Mouse (Mus musculus): ENCODE measurements around the gene Kalrn. TPM values are rescaled to one million over a fixed set of nuclear protein-coding genes. Genes with fewer than 3 reads are reported as not detected.
A peak's percentile ranks its signal among the peaks of the same experiment; 100 is the strongest.

Gene Kalrn
- polyA plus RNA-seq, 1 experiment from 2014 or later, result 14.0 TPM

DNA sequence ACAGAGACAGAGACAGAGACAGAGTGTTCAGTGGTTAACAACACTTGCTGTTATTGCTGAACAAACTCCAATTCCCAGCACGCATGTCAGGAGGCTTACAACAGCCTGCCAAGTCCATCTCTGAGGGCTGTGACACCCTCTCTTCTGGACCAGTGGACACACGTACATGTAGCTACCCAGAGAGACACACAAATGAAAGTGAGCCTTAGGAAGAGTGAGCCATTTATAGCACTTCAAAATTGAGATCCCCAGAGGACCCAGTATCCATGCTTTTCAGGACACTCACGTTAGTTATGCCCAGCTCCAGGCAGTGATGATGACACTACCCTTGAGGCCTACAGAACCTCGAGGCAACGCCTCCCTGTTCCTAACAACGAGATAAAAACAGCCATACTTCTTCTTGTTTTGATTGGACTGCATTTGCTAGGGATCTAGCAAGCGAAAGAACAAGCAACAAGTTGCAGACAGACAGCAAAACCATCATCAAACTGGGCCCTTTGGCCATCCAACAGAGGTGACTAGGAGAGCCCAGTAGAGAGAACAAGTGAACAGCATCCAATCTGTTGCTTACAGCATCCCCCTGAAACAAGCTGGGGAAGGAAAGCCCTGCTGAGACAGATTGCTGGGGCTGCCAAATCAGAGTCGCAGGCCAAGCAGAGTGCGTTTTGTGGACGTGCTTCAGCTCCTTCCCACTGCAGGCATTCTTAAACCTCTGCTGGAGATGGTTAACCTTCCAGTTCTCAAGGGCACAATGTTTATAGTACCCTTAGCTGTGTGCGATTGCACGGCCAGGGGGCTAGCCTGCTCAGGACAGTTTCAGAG lies 634.8 kb downstream of the Kalrn start:
- Histone ChIP-seq H3K9ac (no peak overlapping the region), H3K4me2 (replicated peaks) (no peak overlapping the region), H3K4me1 (peaks cover 85% of the 10 kb centered on the region), H3K27ac (no peak overlapping the region), H3K9me3 (no peaks in the 10 kb centered on the region), H3K36me3 (peaks cover 14% of the 10 kb centered on the region), H3K4me3 (no peak overlapping the region), H3K27me3 (no peaks in the 10 kb centered on the region)
- WGBS, result 63% methylated on average over 12 of the region's 12 CpGs
- ATAC-seq (ENCODE audit: low FRiP score, low read depth), result no peak

DNA sequence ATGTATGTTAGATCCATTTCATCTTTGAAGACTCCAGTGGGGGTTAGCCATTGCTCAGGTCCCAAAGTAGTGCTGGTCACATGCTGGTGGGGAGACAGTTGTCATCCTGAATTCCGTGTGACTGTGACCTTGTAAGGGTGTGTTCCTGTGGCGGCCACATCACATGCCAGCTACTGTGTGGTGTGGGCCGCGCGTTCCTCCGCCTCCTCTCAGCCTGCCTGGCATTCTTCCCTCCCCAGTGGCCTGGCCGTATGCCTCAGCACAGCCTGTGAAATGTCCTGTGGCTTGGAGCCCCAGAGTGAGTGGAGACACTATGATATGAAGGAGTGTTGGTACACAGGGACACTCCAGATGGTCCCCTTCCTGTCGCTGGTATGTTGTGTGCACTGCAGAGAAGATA lies 635.8 kb downstream of the Kalrn start:
- Histone ChIP-seq H3K27ac (no peak overlapping the region), H3K9me3 (no peaks in the 10 kb centered on the region), H3K27me3 (no peaks in the 10 kb centered on the region), H3K4me2 (replicated peaks) (no peak overlapping the region), H3K4me3 (no peak overlapping the region), H3K9ac (no peak overlapping the region), H3K36me3 (peaks cover 11% of the 10 kb centered on the region), H3K4me1 (peaks cover 86% of the 10 kb centered on the region)
- no peak for ATAC-seq (ENCODE audit: low FRiP score, low read depth)
- WGBS, result 85% methylated on average over 8 of the region's 8 CpGs

DNA sequence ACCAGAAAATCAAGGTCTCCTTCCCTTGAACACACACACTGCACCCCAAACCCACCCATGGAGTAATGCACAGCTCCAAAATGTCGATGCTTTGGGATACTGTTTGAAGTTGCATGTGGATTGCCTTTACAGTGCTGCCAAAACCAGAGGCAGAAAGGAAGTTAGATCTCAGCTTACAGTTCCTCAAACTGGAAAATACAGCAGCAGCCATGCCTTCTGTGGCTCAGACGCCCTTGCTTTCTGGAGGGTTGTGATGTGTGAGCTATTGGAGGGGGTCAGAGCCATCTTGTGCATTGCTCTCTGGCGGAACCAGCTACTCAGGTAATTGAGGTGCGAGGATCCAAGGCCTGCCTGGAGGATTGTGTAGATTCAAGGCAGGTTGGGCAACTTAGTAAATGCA lies 636.4 kb downstream of the Kalrn start:
- Histone ChIP-seq H3K9ac (no peak overlapping the region), H3K27ac (0 out of 2 replicates have a peak overlapping the region, but pooled peaks have one; percentile 1), H3K4me3 (no peak overlapping the region), H3K27me3 (no peaks in the 10 kb centered on the region), H3K36me3 (peaks cover 8% of the 10 kb centered on the region), H3K9me3 (no peaks in the 10 kb centered on the region), H3K4me1 (peaks cover 80% of the 10 kb centered on the region), H3K4me2 (replicated peaks) (no peak overlapping the region)
- WGBS, result 77% methylated on average over 4 of the region's 4 CpGs
- ATAC-seq (ENCODE audit: low FRiP score, low read depth), result no peak

DNA sequence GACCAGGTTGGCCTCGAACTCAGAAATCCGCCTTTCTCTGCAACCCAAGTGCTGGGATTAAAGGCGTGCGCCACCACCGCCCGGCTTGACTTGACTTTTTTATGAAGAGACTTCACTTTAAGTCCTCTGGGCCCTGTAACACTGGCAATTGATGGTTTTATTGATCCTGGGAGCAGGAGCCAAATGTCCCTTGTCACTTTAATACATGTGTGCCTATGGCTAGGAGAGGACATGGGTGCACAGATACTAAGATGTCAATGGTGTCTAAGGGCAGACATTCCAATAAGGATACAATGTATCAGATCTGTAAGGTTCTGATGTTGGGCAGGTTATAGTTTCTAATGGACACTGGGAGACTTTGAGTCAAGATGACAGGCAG lies 637.9 kb downstream of the Kalrn start:
- Histone ChIP-seq H3K27ac (no peak overlapping the region), H3K4me1 (peaks cover 66% of the 10 kb centered on the region)
- WGBS, result 89% methylated on average over 6 of the region's 6 CpGs

DNA sequence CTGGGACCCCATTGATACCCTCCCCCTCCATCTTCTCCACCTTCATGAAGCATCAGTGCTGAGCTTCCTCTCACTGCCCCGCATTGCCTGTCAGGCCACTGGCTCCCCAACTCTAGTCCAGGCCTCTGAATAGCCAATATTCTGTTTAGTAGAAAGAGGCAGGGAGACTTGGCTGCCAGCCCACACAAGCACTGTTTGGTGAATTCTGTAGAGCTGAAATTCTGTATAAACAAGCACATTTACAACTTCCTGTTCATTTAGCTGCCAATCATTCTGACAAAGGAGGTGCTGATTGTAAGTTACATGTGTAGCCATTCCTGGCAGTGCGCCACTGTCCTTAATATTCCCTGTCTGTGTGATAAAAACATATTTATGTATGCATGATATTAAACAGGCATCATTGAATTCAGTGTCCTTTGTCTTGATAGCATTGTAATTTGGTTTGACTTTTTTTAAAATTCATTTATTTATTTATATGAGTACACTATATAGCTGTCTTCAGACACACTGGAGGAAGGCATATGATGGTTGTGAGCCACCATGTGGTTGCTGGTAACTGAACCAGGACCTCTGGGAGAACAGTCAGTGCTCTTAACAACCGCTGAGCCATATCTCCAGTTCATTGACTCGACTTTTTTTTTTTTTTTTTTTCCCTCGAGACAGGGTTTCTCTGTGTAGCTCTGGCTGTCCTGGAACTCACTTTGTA lies 638.5 kb downstream of the Kalrn start:
- Histone ChIP-seq H3K4me2 (replicated peaks) (no peak overlapping the region), H3K9me3 (no peaks in the 10 kb centered on the region), H3K4me1 (peaks cover 61% of the 10 kb centered on the region), H3K9ac (0 out of 2 replicates have a peak overlapping the region, but pooled peaks have one; percentile 15), H3K27me3 (no peaks in the 10 kb centered on the region), H3K4me3 (no peak overlapping the region), H3K36me3 (peaks cover 7% of the 10 kb centered on the region; the same call in 1 of the 2 replicates), H3K27ac (peak overlapping the region; percentile 88)
- peak; percentile 46; the same call in 1 of the 2 replicates for ATAC-seq (ENCODE audit: low FRiP score, low read depth)
- 46% methylated on average over 5 of the region's 5 CpGs for WGBS

More for the DNA sequence above, 637.9 kb downstream of the Kalrn start:
- H3K36me3 ChIP-seq, result peaks cover 7% of the 10 kb centered on the region; the same call in 1 of the 2 replicates
- H3K4me3 ChIP-seq, result no peak overlapping the region
- no peak overlapping the region for H3K9ac ChIP-seq
- no peak overlapping the region for H3K4me2 ChIP-seq (replicated peaks)
- no peaks in the 10 kb centered on the region for H3K27me3 ChIP-seq
- H3K9me3 ChIP-seq, result no peaks in the 10 kb centered on the region
- no peak for ATAC-seq (ENCODE audit: low FRiP score, low read depth)

DNA sequence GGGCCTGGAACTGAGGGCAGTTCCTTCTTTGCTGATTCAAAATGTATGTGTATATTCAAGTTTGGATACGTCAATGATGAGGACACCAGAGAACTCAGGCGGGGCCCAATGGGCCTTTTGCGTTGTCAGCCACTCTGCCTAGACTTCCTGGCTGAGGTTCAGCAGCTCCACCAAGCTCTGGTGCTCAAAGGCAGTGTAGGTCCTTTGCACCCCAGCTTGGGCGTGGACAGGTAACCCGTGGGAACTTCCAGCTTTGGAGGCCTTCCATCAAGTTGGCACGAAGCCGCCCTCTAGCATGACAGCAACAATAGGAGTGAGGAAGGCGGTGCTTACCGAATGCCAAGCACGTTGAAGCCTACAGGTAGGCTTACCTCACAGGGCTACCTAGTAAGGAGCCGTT lies 639.9 kb downstream of the Kalrn start:
- Histone ChIP-seq H3K4me1 (peaks cover 53% of the 10 kb centered on the region), H3K9ac (no peak overlapping the region), H3K4me2 (replicated peaks) (no peak overlapping the region), H3K36me3 (peaks cover 7% of the 10 kb centered on the region; the same call in 1 of the 2 replicates), H3K27me3 (no peaks in the 10 kb centered on the region), H3K4me3 (no peak overlapping the region), H3K9me3 (no peaks in the 10 kb centered on the region), H3K27ac (peak overlapping the region; percentile 88; the same call in 1 of the 2 replicates)
- WGBS, result 92% methylated on average over 11 of the region's 11 CpGs
- ATAC-seq (ENCODE audit: low FRiP score, low read depth), result no peak

DNA sequence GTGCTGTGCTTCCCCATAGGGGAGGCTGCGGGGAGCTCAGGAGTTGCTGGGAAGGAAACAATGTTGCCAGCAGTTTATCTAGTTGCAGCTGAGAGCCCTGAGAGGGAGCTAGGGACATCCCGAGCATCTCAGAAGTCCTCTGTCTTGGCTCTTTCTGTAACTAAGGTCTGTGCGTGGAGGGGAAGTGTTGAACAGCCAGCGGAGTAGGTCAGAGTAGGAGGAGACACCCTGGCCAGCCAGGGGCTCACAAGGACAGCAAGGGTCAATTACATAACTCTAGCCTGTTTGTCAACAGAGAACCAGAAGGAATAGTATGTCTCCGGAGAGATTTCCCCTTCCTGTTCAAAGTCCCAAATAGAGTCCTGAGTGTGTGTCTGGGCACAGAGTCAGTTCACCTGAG lies 641.2 kb downstream of the Kalrn start:
- WGBS, result 75% methylated on average over 5 of the region's 5 CpGs
- no peak overlapping the region for H3K4me3 ChIP-seq
- ATAC-seq (ENCODE audit: low FRiP score, low read depth), result no peak
- H3K27me3 ChIP-seq, result no peaks in the 10 kb centered on the region
- H3K9ac ChIP-seq, result no peak overlapping the region
- no peak overlapping the region for H3K4me2 ChIP-seq (replicated peaks)
- H3K4me1 ChIP-seq, result peaks cover 45% of the 10 kb centered on the region
- H3K36me3 ChIP-seq, result peaks cover 7% of the 10 kb centered on the region; the same call in 1 of the 2 replicates
- no peaks in the 10 kb centered on the region for H3K9me3 ChIP-seq
- no peak overlapping the region for H3K27ac ChIP-seq

DNA sequence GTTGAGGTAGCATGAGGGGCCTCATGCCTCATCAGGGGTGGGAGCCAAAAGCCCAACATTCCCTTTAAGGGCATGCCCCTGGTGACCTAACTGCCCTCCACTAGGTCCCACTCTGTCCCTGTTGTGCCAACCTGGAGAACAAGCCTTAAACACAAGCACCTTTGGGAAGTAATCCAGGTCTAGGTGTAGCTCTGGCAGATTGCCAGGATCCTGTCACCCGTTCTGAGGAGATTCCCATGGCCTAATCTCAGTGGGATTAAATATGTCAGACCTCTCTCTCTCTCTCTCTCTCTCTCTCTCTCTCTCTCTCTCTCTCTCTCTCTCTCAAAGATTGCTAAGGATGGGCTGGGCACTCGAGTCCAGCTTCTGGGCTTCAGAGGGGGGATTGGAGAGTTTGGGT lies 641.6 kb downstream of the Kalrn start:
- Histone ChIP-seq H3K9ac (no peak overlapping the region), H3K27me3 (no peaks in the 10 kb centered on the region), H3K4me2 (replicated peaks) (no peak overlapping the region), H3K4me1 (peaks cover 40% of the 10 kb centered on the region), H3K36me3 (peaks cover 7% of the 10 kb centered on the region; the same call in 1 of the 2 replicates), H3K27ac (no peak overlapping the region), H3K4me3 (no peak overlapping the region), H3K9me3 (no peaks in the 10 kb centered on the region)
- 56% methylated on average over 2 of the region's 2 CpGs for WGBS
- ATAC-seq (ENCODE audit: low FRiP score, low read depth), result no peak

DNA sequence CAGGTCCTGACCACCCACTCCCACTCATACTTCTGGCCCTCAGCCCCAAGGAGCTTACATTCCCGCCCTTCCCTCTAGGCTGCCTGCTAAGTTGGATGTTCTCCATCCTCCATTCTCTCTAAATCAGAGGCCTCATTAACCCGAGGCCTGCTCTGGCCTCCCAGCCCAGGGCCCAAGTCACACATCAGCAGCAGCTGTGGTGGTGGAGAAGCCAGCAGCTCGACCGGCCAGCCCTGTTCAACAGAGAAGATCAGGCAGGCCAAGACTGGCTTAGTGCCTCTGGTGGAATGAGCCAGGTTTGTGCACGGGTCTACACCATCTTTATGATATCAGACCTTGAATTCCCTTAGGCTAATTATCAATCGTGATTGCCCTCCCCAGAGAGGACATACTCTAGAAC lies 642.5 kb downstream of the Kalrn start:
- no peak overlapping the region for H3K4me3 ChIP-seq
- H3K9me3 ChIP-seq, result no peaks in the 10 kb centered on the region
- no peaks in the 10 kb centered on the region for H3K27me3 ChIP-seq
- no peak for ATAC-seq (ENCODE audit: low FRiP score, low read depth)
- H3K4me1 ChIP-seq, result peaks cover 35% of the 10 kb centered on the region
- H3K9ac ChIP-seq, result no peak overlapping the region
- H3K27ac ChIP-seq, result no peak overlapping the region
- no peak overlapping the region for H3K4me2 ChIP-seq (replicated peaks)
- 75% methylated on average over 6 of the region's 6 CpGs for WGBS
- H3K36me3 ChIP-seq, result peaks cover 7% of the 10 kb centered on the region; the same call in 1 of the 2 replicates

DNA sequence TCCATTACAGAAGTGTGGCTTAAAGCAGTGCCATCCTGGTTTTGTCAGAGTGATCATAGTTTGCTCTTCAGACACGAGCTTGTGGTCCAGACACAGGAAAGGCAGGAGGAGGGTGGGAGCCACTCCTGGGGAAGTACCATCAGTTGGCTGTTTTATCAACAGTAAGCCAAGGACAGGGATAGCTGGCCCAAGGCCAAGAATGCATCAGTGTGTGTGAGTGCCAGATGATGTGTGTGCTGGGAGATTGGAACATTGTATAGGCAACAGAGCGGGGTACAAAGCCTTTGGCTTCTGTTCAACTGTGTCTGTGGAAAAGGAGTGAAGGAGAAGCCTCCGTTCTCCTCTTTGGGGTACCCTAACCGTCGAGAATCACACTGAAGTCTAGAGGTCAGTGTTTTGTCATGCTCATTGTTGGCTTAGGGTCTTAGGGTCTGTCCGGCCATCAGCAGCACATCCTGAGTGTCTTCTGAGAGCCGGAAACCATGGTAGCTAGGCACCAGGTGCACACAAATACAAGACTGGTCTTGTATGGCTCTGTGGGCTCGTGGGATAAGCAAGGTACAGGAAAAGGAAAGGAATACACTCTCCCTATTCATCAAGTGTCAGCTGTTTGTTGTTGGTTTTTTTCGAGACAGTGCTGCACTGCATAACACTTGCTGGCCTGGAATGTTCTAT lies 644.4 kb downstream of the Kalrn start:
- ATAC-seq (ENCODE audit: low FRiP score, low read depth), result no peak
- Histone ChIP-seq H3K36me3 (peaks cover 12% of the 10 kb centered on the region), H3K27ac (no peak overlapping the region), H3K4me3 (no peak overlapping the region), H3K4me2 (replicated peaks) (no peak overlapping the region), H3K9me3 (no peaks in the 10 kb centered on the region), H3K4me1 (peaks cover 18% of the 10 kb centered on the region), H3K9ac (no peak overlapping the region), H3K27me3 (no peaks in the 10 kb centered on the region)
- WGBS, result 80% methylated on average over 9 of the region's 9 CpGs

DNA sequence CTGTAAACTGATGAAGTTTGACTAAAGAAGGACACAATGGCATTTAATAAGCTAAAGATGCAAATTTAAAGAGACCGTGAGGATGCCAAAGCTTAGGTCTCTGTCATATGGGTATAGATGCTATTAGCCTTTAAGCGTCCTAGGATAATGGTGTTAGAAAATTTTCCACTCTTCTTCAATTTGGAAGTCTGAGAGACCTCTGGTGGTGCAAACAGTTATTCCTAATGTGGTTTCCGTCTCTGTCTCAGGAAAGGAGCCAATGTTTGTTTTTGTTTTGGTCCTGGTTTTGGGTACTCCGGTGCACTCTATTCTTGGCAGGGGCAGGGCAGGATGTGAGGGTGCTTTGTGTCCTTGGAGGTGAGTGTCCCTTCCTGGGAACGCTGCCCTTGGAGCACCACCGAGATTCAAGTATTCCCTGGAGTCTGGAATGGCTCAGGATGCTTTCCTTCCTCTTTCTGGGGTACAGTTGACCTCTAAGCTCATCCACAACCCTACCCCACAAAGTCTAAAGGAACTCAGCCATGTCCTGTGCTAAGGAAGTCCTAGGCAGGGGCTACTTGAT lies 646.0 kb downstream of the Kalrn start:
- Histone ChIP-seq H3K4me1 (peaks cover 25% of the 10 kb centered on the region), H3K27me3 (no peaks in the 10 kb centered on the region), H3K4me2 (replicated peaks) (no peak overlapping the region), H3K9ac (no peak overlapping the region), H3K36me3 (peaks cover 12% of the 10 kb centered on the region), H3K9me3 (no peaks in the 10 kb centered on the region), H3K27ac (no peak overlapping the region), H3K4me3 (no peak overlapping the region)
- ATAC-seq (ENCODE audit: low FRiP score, low read depth), result no peak
- WGBS, result 82% methylated on average over 6 of the region's 6 CpGs

DNA sequence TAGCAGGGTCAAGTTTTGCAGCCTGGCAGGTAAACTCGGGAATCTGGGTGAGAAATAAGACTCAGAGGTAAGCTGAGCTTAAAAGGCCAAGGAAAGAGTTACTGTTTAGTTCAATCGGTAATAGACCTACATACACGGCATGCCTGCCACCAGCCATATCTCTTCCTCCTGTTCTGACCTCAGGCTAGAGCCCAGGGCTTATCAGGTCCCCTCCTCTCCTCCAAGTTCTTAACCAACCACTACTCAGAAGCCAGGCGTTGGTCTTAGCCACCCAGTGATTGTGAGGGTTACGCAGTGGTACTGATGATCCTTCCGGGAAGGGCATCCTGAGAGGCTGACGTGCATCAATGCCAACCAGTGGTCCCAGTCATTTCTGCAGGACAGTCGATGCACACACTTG lies 649.6 kb downstream of the Kalrn start:
- Histone ChIP-seq H3K4me1 (peaks cover 41% of the 10 kb centered on the region), H3K27ac (peak overlapping the region; percentile 80; the same call in 1 of the 2 replicates), H3K4me2 (replicated peaks) (no peak overlapping the region), H3K27me3 (no peaks in the 10 kb centered on the region), H3K4me3 (no peak overlapping the region), H3K36me3 (peaks cover 23% of the 10 kb centered on the region), H3K9me3 (no peaks in the 10 kb centered on the region), H3K9ac (no peak overlapping the region)
- WGBS, result 82% methylated on average over 8 of the region's 8 CpGs
- no peak for ATAC-seq (ENCODE audit: low FRiP score, low read depth)
